In the genomic region with DNA sequence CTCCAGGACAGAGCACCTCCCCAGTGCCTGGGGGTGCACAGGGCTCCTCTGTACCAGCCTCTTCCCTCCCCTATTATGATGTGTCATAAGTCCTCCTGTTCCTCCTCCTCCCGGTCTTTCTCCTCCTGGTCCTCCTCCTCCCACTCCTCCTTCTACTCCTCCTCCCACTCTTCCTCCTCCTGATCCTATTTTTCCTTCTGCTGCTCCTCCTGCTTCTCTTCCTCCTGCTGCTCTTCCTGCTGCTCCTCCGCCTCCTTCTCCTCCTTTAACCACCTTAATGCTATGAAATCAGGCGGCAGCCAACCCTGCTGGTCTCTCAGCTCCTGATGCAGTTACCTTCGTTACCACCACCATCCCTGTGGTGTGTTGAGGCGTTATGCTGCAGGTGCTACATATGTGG, we compare ENCODE assay signal across 18 mouse cellular contexts.
DNase-seq lines count a peak whose midpoint lies in the region.
"Had no signal": no experiment of that assay in that cellular context is flagged by ENCODE, and none has a peak within 500 bp of the region (broad histone marks: within the 10 kb centered on the region; RNA-seq: fewer than 3 reads in every experiment).

No protein-coding gene starts in this region.

- intact Hi-C loops in left cerebral cortex, postnatal 25 days (cut with DNase I), result no loop called here
- intact Hi-C loops in left cerebral cortex, postnatal 10 days (cut with DNase I), result no loop called here

- DNase-seq in layer of hippocampus, adult 11-12 months (ENCODE audit: low spot score), result peak; percentile 11
- DNase-seq in layer of hippocampus, postnatal 10 days (ENCODE audit: low spot score in 2 of 2), result no peak
- peak; percentile 26 to 60 for DNase-seq in left cerebral cortex, postnatal 25 days (ENCODE audit: low spot score in 2 of 2)
- no peak for DNase-seq in left cerebral cortex, postnatal 10 days (ENCODE audit: extremely low spot score in 1 of 2, low spot score in 2 of 2)
- peak; percentile 24 to 34 for DNase-seq in layer of hippocampus, adult 8-10 months (ENCODE audit: low spot score in 2 of 2)
- peak; percentile 58 for DNase-seq in telencephalon, adult 2 months (ENCODE audit: low read depth, low spot score)
- no peak for DNase-seq in kidney, postnatal 10 days
- DNase-seq: adrenal gland, postnatal 10 days; cerebellum, adult 11 months; cerebellum, adult 9-10 months; cerebellum, postnatal 36 days; gastrocnemius, postnatal 10 days; heart, postnatal 10 days; kidney, adult 9 months; kidney, postnatal 14 days; lung, embryonic 14.5 days; retina, postnatal 1 day; thymus, postnatal 14 days had no signal

Comparison
In these comparisons a context has a peak if more than half of its experiments do, and no peak if none do; other contexts are left out.
1. DNase-seq: peak in layer of hippocampus, adult 11-12 months (single experiment), left cerebral cortex, postnatal 25 days (2 of 2), layer of hippocampus, adult 8-10 months (2 of 2) and telencephalon, adult 2 months (single experiment); none in layer of hippocampus, postnatal 10 days (0 of 2), left cerebral cortex, postnatal 10 days (0 of 2) and kidney, postnatal 10 days (single experiment).